Mouse (Mus musculus) midbrain, embryonic 11.5 days (tissue): ENCODE measurements at regions not wholly inside any gene's neighbourhood (a gene's known extent, or its start where the extent isn't known, plus 50 kb on each side); places are given as distances from the start of the nearest gene placed in this dataset.

ENCODE experiments used
- ATAC-seq: fragments of 200-750 bp; cut with Nextera tagmentation; 2 replicates; pipeline ENCODE4 v1.8.0; 2017; ENCODE audit warnings: moderate TSS enrichment, moderate library complexity; ENCODE audit not compliant: low FRiP score
- DNase-seq: peaks from one replicate; pipeline ENCODE4 v3.0.0; 2015; ENCODE audit warnings: low spot score; ENCODE audit errors: missing footprints
- H3K27ac ChIP-seq: fragments of 300-500 bp; sonication (generic); 2 replicates; pipeline ENCODE4 v1.5.1; 2014; ENCODE audit warnings: low read depth, low read length
- H3K27me3 ChIP-seq: fragments of 300-500 bp; sonication (generic); 2 replicates; pipeline ENCODE4 v1.6.1; 2014; ENCODE audit warnings: mild to moderate bottlenecking, low read length, moderate library complexity, mixed read lengths; ENCODE audit not compliant: control insufficient read depth, insufficient read depth
- H3K36me3 ChIP-seq: fragments of 300-500 bp; sonication (generic); 2 replicates; pipeline ENCODE4 v1.6.1; 2014; ENCODE audit warnings: mild to moderate bottlenecking, low read length, moderate library complexity, mixed read lengths; ENCODE audit not compliant: control insufficient read depth, insufficient read depth
- H3K4me1 ChIP-seq: fragments of 300-500 bp; sonication (generic); 2 replicates; pipeline ENCODE4 v1.6.1; 2014; ENCODE audit warnings: low read length; ENCODE audit not compliant: control insufficient read depth, insufficient read depth
- H3K4me2 ChIP-seq: fragments of 300-500 bp; sonication (generic); 2 replicates; pipeline ENCODE4 v1.6.1; 2014; ENCODE audit warnings: mild to moderate bottlenecking, moderate library complexity
- H3K4me3 ChIP-seq: fragments of 300-500 bp; sonication (generic); 2 replicates; pipeline ENCODE4 v1.5.1; 2014; ENCODE audit warnings: low read depth, low read length
- H3K9ac ChIP-seq: fragments of 300-500 bp; sonication (generic); 2 replicates; pipeline ENCODE4 v1.6.1; 2014; ENCODE audit warnings: low read length
- H3K9me3 ChIP-seq: fragments of 300-500 bp; sonication (generic); 2 replicates; pipeline ENCODE4 v1.6.1; 2016; ENCODE audit warnings: low read length; ENCODE audit not compliant: control insufficient read depth
- WGBS: fragments of 180-500 bp; shearing (Covaris S2); extraction: QIAGEN DNeasy Blood & Tissue Kit; methylation state at CpG from one replicate; pipeline ENCODE4 v1.1.7; 2014; 5-methylcytosine and 5-hydroxymethylcytosine counted together

GRCm38 (mm10) chr10:106376161-106376560 lies 94.0 kb upstream of the Ppfia2 start:
- Histone ChIP-seq H3K9me3 (no peaks in the 10 kb centered on the region), H3K27ac (no peak overlapping the region), H3K36me3 (no peaks in the 10 kb centered on the region), H3K4me2 (no peak overlapping the region), H3K4me3 (no peak overlapping the region), H3K27me3 (no peaks in the 10 kb centered on the region), H3K9ac (no peak overlapping the region), H3K4me1 (no peaks in the 10 kb centered on the region)
- DNase-seq, result no peak
- ATAC-seq, result no peak
- WGBS, result 85% methylated on average over 3 of the region's 3 CpGs

DNA sequence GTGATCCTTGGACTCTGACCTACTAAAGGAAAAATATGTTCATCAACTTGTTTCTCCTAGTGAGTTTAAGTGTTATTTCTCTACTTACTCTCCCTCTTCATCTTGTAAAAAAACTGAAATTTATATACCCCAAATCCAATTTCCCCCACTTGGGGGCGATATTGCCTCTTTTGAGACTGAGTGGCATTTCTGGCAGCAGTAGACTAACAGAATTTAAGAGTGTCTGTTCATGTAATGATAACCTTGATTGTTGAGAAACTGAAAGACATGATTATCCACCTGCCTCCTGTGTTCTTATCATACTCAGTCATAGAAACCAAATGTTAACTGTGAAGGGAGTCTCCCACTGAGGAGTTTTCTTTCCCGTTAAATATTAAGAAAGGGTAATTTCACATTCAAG lies 89.5 kb upstream of the Ppfia2 start:
- no peak overlapping the region for H3K4me3 ChIP-seq
- DNase-seq (no peak), ATAC-seq (no peak)
- no peak overlapping the region for H3K27ac ChIP-seq
- H3K36me3 ChIP-seq, result no peaks in the 10 kb centered on the region
- H3K9me3 ChIP-seq, result no peaks in the 10 kb centered on the region
- H3K4me2 ChIP-seq, result no peak overlapping the region
- no peak overlapping the region for H3K9ac ChIP-seq
- H3K27me3 ChIP-seq, result no peaks in the 10 kb centered on the region
- no peaks in the 10 kb centered on the region for H3K4me1 ChIP-seq
- 70% methylated on average over 2 of the region's 2 CpGs for WGBS

- H3K27ac ChIP-seq, result no peak overlapping the region
- H3K4me1 ChIP-seq, result no peaks in the 10 kb centered on the region
- no peaks in the 10 kb centered on the region for H3K27me3 ChIP-seq
- DNase-seq (no peak), ATAC-seq (no peak)
- WGBS, result 89% methylated on average over 3 of the region's 3 CpGs
- no peaks in the 10 kb centered on the region for H3K9me3 ChIP-seq
- H3K9ac ChIP-seq, result no peak overlapping the region
- no peaks in the 10 kb centered on the region for H3K36me3 ChIP-seq
- H3K4me3 ChIP-seq, result no peak overlapping the region
- no peak overlapping the region for H3K4me2 ChIP-seq
Measured at GRCm38 (mm10) chr10:106408705-106409104, 61.4 kb upstream of the Ppfia2 start.

- no peaks in the 10 kb centered on the region for H3K9me3 ChIP-seq
- no peak overlapping the region for H3K9ac ChIP-seq
- WGBS, result 92% methylated on average over 4 of the region's 4 CpGs
- ATAC-seq (no peak), DNase-seq (no peak)
- no peak overlapping the region for H3K4me3 ChIP-seq
- no peak overlapping the region for H3K27ac ChIP-seq
- no peaks in the 10 kb centered on the region for H3K27me3 ChIP-seq
- H3K36me3 ChIP-seq, result no peaks in the 10 kb centered on the region
- H3K4me1 ChIP-seq, result no peaks in the 10 kb centered on the region
- H3K4me2 ChIP-seq, result no peak overlapping the region
Measured at GRCm38 (mm10) chr10:106413181-106413580, 57.0 kb upstream of the Ppfia2 start.

- Histone ChIP-seq H3K4me2 (no peak overlapping the region), H3K4me1 (no peaks in the 10 kb centered on the region), H3K9me3 (no peaks in the 10 kb centered on the region), H3K27me3 (no peaks in the 10 kb centered on the region), H3K36me3 (no peaks in the 10 kb centered on the region), H3K27ac (no peak overlapping the region), H3K9ac (no peak overlapping the region), H3K4me3 (no peak overlapping the region)
- no peak for ATAC-seq
- no peak for DNase-seq
- WGBS, result 90% methylated on average over 1 of the region's 1 CpGs
Measured at GRCm38 (mm10) chr10:106414990-106415389, 55.1 kb upstream of the Ppfia2 start.

DNA sequence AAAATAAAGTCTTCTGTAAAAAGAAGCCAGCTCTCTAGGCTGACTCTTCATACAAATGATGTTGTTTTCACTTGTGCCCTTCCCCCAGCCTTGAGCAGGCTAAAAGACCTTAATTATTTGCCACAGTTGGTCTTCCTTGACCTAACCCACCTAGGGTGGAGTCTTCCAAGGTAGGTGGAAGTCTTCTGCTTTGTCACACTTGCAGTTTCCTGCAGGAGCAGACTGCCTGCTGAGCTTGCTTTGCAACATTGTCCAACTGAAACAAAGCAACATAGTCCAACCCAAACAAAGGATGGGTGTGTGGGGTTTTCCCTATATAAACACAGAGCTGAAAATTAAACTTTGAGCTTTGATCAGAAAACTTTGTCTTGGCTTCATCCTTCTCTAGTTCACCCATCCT lies 53.0 kb upstream of the Ppfia2 start:
- Histone ChIP-seq H3K4me2 (no peak overlapping the region), H3K4me3 (no peak overlapping the region), H3K9me3 (no peaks in the 10 kb centered on the region), H3K27ac (no peak overlapping the region), H3K27me3 (no peaks in the 10 kb centered on the region), H3K4me1 (no peaks in the 10 kb centered on the region), H3K36me3 (no peaks in the 10 kb centered on the region), H3K9ac (no peak overlapping the region)
- DNase-seq, result no peak
- no peak for ATAC-seq
